Mouse (Mus musculus): Measurements from ENCODE around the gene Pxk. TPM values are rescaled to one million over a fixed set of nuclear protein-coding genes. Genes with fewer than 3 reads are reported as not detected.

Pxk gene
- polyA plus RNA-seq, 1 experiment from 2014 or later, result 67.9 TPM

- no peak overlapping the region for H3K4me2 ChIP-seq (ENCODE audit: low read length)
- H3K9me3 ChIP-seq (ENCODE audit: control insufficient read depth, low read length), result no peaks in the 10 kb centered on the region
- 80% methylated on average over 3 of the region's 3 CpGs for WGBS
- ATAC-seq, result no peak
- H3K36me3 ChIP-seq (ENCODE audit: control insufficient read depth, insufficient read depth, low read length), result no peaks in the 10 kb centered on the region
- no peak overlapping the region for H3K4me3 ChIP-seq (ENCODE audit: low read length)
- H3K27me3 ChIP-seq (replicated peaks; ENCODE audit: control insufficient read depth, insufficient read depth, low read length), result no peaks in the 10 kb centered on the region
- no peaks in the 10 kb centered on the region for H3K4me1 ChIP-seq (ENCODE audit: control insufficient read depth, insufficient read depth, low read depth, low read length)
- no peak overlapping the region for H3K27ac ChIP-seq (ENCODE audit: low read depth, low read length)
- H3K9ac ChIP-seq (ENCODE audit: low read depth, low read length), result no peak overlapping the region
These were observed 103.7 kb downstream of the Pxk start for GRCm38 (mm10) chr14:8201715-8202114.

- Histone ChIP-seq H3K9ac (ENCODE audit: low read depth, low read length) (no peak overlapping the region), H3K36me3 (ENCODE audit: control insufficient read depth, insufficient read depth, low read length) (no peaks in the 10 kb centered on the region), H3K4me1 (ENCODE audit: control insufficient read depth, insufficient read depth, low read depth, low read length) (no peaks in the 10 kb centered on the region; the same call in 1 of the 2 replicates), H3K27me3 (replicated peaks; ENCODE audit: control insufficient read depth, insufficient read depth, low read length) (no peaks in the 10 kb centered on the region), H3K4me2 (ENCODE audit: low read length) (no peak overlapping the region), H3K9me3 (ENCODE audit: control insufficient read depth, low read length) (no peaks in the 10 kb centered on the region), H3K4me3 (ENCODE audit: low read length) (no peak overlapping the region), H3K27ac (ENCODE audit: low read depth, low read length) (no peak overlapping the region)
- ATAC-seq, result no peak
- WGBS, result 49% methylated on average over 9 of the region's 9 CpGs
These were observed 108.3 kb downstream of the Pxk start for GRCm38 (mm10) chr14:8206179-8206910.

- Histone ChIP-seq H3K4me1 (ENCODE audit: control insufficient read depth, insufficient read depth, low read depth, low read length) (no peaks in the 10 kb centered on the region; the same call in 1 of the 2 replicates), H3K9ac (ENCODE audit: low read depth, low read length) (no peak overlapping the region), H3K4me2 (ENCODE audit: low read length) (no peak overlapping the region), H3K27ac (ENCODE audit: low read depth, low read length) (peak overlapping the region; percentile 18; the same call in 1 of the 2 replicates), H3K36me3 (ENCODE audit: control insufficient read depth, insufficient read depth, low read length) (no peaks in the 10 kb centered on the region), H3K9me3 (ENCODE audit: control insufficient read depth, low read length) (no peaks in the 10 kb centered on the region), H3K27me3 (replicated peaks; ENCODE audit: control insufficient read depth, insufficient read depth, low read length) (no peaks in the 10 kb centered on the region), H3K4me3 (ENCODE audit: low read length) (no peak overlapping the region)
- 18% methylated on average over 5 of the region's 5 CpGs for WGBS
- peak; percentile 72 for ATAC-seq
These were observed 109.1 kb downstream of the Pxk start for GRCm38 (mm10) chr14:8207105-8207504.

DNA sequence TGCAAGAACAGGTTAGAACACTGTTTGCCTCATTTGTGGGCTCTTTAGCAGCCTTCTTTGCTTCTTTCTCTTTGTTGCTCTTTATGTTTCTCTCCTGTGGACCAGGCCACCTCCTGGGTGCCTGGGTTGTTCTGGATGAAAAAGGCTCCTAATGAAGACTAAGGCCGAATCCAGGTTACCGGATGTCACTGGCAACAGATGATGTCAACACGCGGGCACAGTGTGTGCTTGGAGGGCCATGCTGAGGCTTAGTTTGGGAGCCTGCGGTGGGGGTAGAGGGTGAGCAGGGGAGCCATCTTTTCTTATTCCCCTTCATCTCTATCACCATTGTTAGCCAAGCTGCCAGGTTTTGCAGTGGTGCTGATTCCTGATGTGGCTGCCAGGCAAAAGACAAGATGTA is 109.5 kb downstream of the Pxk start:
- H3K4me2 ChIP-seq (ENCODE audit: low read length), result no peak overlapping the region
- ATAC-seq, result no peak
- no peak overlapping the region for H3K9ac ChIP-seq (ENCODE audit: low read depth, low read length)
- no peaks in the 10 kb centered on the region for H3K9me3 ChIP-seq (ENCODE audit: control insufficient read depth, low read length)
- H3K4me1 ChIP-seq (ENCODE audit: control insufficient read depth, insufficient read depth, low read depth, low read length), result no peaks in the 10 kb centered on the region; the same call in 1 of the 2 replicates
- 47% methylated on average over 5 of the region's 5 CpGs for WGBS
- no peaks in the 10 kb centered on the region for H3K36me3 ChIP-seq (ENCODE audit: control insufficient read depth, insufficient read depth, low read length)
- H3K4me3 ChIP-seq (ENCODE audit: low read length), result no peak overlapping the region
- peak overlapping the region; percentile 18; the same call in 1 of the 2 replicates for H3K27ac ChIP-seq (ENCODE audit: low read depth, low read length)
- no peaks in the 10 kb centered on the region for H3K27me3 ChIP-seq (replicated peaks; ENCODE audit: control insufficient read depth, insufficient read depth, low read length)

DNA sequence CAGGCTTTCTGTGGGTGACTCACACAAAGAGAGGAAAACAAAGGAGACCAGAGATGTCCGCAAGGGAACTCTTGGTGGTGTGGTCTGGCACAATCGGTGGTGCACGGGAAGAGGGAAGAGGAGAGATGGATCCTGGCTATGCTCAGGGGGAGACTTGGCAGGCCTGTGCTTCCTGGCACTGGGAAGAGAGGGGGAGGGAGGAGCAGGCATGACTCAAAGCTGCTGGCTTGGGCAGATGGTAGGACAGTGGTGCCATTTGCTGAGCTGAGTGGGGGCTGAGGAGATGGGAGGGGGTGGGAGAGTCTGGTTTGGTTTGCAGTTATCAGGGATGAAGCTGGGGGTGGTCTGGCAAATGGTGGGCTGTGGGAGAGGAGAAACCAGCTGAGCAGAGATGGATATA is 110.9 kb downstream of the Pxk start:
- no peak overlapping the region for H3K4me3 ChIP-seq (ENCODE audit: low read length)
- H3K27me3 ChIP-seq (replicated peaks; ENCODE audit: control insufficient read depth, insufficient read depth, low read length), result no peaks in the 10 kb centered on the region
- no peak overlapping the region for H3K4me2 ChIP-seq (ENCODE audit: low read length)
- WGBS, result 43% methylated on average over 3 of the region's 3 CpGs
- H3K9me3 ChIP-seq (ENCODE audit: control insufficient read depth, low read length), result no peaks in the 10 kb centered on the region
- no peaks in the 10 kb centered on the region; the same call in 1 of the 2 replicates for H3K4me1 ChIP-seq (ENCODE audit: control insufficient read depth, insufficient read depth, low read depth, low read length)
- peak overlapping the region; percentile 34; the same call in 1 of the 2 replicates for H3K27ac ChIP-seq (ENCODE audit: low read depth, low read length)
- H3K36me3 ChIP-seq (ENCODE audit: control insufficient read depth, insufficient read depth, low read length), result no peaks in the 10 kb centered on the region
- H3K9ac ChIP-seq (ENCODE audit: low read depth, low read length), result no peak overlapping the region
- ATAC-seq, result peak; percentile 25; the same call in 1 of the 2 replicates

DNA sequence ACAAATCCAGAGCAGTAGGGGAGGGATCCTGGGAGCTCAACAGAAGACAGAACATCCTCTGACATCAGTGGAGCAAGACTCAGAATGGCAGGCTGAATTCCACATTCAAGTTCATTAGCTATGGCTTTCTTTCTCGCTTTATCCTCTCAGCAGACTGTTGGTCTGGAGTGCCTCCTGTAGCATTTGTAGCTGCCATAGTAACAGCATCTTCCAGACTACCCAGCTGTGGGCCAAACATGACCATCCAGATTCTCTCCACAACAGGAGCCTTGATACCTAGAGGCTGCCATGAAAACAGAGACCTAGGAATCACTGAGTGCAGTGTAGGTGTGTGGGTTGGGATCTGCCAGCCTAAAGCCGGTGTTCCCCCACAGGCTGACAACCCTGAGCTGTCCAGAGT is 111.9 kb downstream of the Pxk start:
- H3K9me3 ChIP-seq (ENCODE audit: control insufficient read depth, low read length), result no peaks in the 10 kb centered on the region
- H3K9ac ChIP-seq (ENCODE audit: low read depth, low read length), result no peak overlapping the region
- no peaks in the 10 kb centered on the region for H3K36me3 ChIP-seq (ENCODE audit: control insufficient read depth, insufficient read depth, low read length)
- no peak for ATAC-seq
- no peak overlapping the region for H3K4me3 ChIP-seq (ENCODE audit: low read length)
- WGBS, result 77% methylated on average over 2 of the region's 2 CpGs
- H3K4me1 ChIP-seq (ENCODE audit: control insufficient read depth, insufficient read depth, low read depth, low read length), result peaks cover 2% of the 10 kb centered on the region
- no peak overlapping the region for H3K4me2 ChIP-seq (ENCODE audit: low read length)
- no peaks in the 10 kb centered on the region for H3K27me3 ChIP-seq (replicated peaks; ENCODE audit: control insufficient read depth, insufficient read depth, low read length)
- H3K27ac ChIP-seq (ENCODE audit: low read depth, low read length), result no peak overlapping the region

- Histone ChIP-seq H3K9ac (ENCODE audit: low read depth, low read length) (no peak overlapping the region), H3K36me3 (ENCODE audit: control insufficient read depth, insufficient read depth, low read length) (no peaks in the 10 kb centered on the region), H3K9me3 (ENCODE audit: control insufficient read depth, low read length) (no peaks in the 10 kb centered on the region), H3K4me2 (ENCODE audit: low read length) (no peak overlapping the region), H3K27me3 (replicated peaks; ENCODE audit: control insufficient read depth, insufficient read depth, low read length) (0 out of 2 replicates have a peak, but pooled peaks cover 2% of the 10 kb centered on the region), H3K4me1 (ENCODE audit: control insufficient read depth, insufficient read depth, low read depth, low read length) (peaks cover 18% of the 10 kb centered on the region), H3K4me3 (ENCODE audit: low read length) (no peak overlapping the region), H3K27ac (ENCODE audit: low read depth, low read length) (no peak overlapping the region)
- no peak for ATAC-seq
- 81% methylated on average over 2 of the region's 2 CpGs for WGBS
These were observed 115.0 kb downstream of the Pxk start for GRCm38 (mm10) chr14:8212996-8213395.

GRCm38 (mm10) chr14:8213803-8214224 is 115.8 kb downstream of the Pxk start, which contains the start of gene Kctd6:
Gene Kctd6, plus strand, starts transcription at chr14:8214140.
- ATAC-seq, result peak; percentile 96
- H3K9ac ChIP-seq (ENCODE audit: low read depth, low read length), result peak within 1 kb of the TSS; percentile 95
- H3K27ac ChIP-seq (ENCODE audit: low read depth, low read length), result peak within 1 kb of the TSS; percentile 96
- no peaks in the 10 kb centered on the region for H3K36me3 ChIP-seq (ENCODE audit: control insufficient read depth, insufficient read depth, low read length)
- WGBS, result under 1% methylated on average over 23 of the region's 49 CpGs
- peak within 1 kb of the TSS; percentile 87 for H3K4me2 ChIP-seq (ENCODE audit: low read length)
- 0 out of 2 replicates have a peak, but pooled peaks cover 2% of the 10 kb centered on the region for H3K27me3 ChIP-seq (replicated peaks; ENCODE audit: control insufficient read depth, insufficient read depth, low read length)
- H3K4me1 ChIP-seq (ENCODE audit: control insufficient read depth, insufficient read depth, low read depth, low read length), result peaks cover 24% of the 10 kb centered on the region
- no peaks in the 10 kb centered on the region for H3K9me3 ChIP-seq (ENCODE audit: control insufficient read depth, low read length)
- H3K4me3 ChIP-seq (ENCODE audit: low read length), result peak within 1 kb of the TSS; percentile 76

Data from hindbrain, embryonic 16.5 days (tissue).